Comparison of ENCODE assay signal across 8 mouse cellular contexts in genomic region chr16:49278478-49278877, GRCm38 (mm10).
DNase-seq lines count a peak whose midpoint lies in the region; ATAC-seq and TF ChIP-seq lines count a peak whose summit lies in the region.

No protein-coding gene starts in this region.

- no peaks in the 10 kb centered on the region for H3K9me3 ChIP-seq in CH12.LX (replicated peaks; ENCODE audit: low read length)
- H3K9me3 ChIP-seq in kidney, postnatal 0 days (replicated peaks; ENCODE audit: low read length), result no peaks in the 10 kb centered on the region
- no peaks in the 10 kb centered on the region for H3K9me3 ChIP-seq in liver, postnatal 0 days (ENCODE audit: low read length)

- dilution Hi-C loops in CH12.LX (cut with MboI; ENCODE audit: extremely low pct_ligation_motif_present, extremely low pct_unique_long_range_greater_than_20kb, low sequenced_read_pairs), result no loop called here

- peak; percentile 89 to 91 for TF ChIP-seq CTCF in CH12.LX (conservative IDR thresholded peaks at IDR 0.05 in 1 of 2, IDR thresholded peaks at IDR 0.05 in 1 of 2; ENCODE audit: low read depth in 2 of 2, low read length in 2 of 2)
- peak; percentile 93 for TF ChIP-seq CTCF in kidney, postnatal 0 days (IDR thresholded peaks at IDR 0.05; ENCODE audit: low read depth)
- TF ChIP-seq CTCF in liver, postnatal 0 days (IDR thresholded peaks at IDR 0.05; ENCODE audit: low read depth), result peak; percentile 81

- no peaks in the 10 kb centered on the region for H3K27me3 ChIP-seq in CH12.LX (replicated peaks)
- H3K27me3 ChIP-seq in kidney, postnatal 0 days (ENCODE audit: insufficient read depth, low read length), result no peaks in the 10 kb centered on the region
- H3K27me3 ChIP-seq in liver, postnatal 0 days (ENCODE audit: insufficient read depth, low read length), result no peaks in the 10 kb centered on the region

- ATAC-seq in kidney, postnatal 0 days (replicated peaks; ENCODE audit: low FRiP score, low read depth), result peak; percentile 74; the same call in 1 of the 2 replicates
- no peak for ATAC-seq in liver, postnatal 0 days
- ATAC-seq in neutrophil, adult 5-6 weeks (ENCODE audit: extremely low read depth, insufficient number of reproducible peaks, low FRiP score, poor library complexity, severe bottlenecking), result peak; percentile 51; the same call in 1 of the 2 replicates

- H3K4me2 ChIP-seq in CH12.LX (ENCODE audit: insufficient read depth, low read depth, poor library complexity, severe bottlenecking), result peak overlapping the region; percentile 82; the same call in 1 of the 2 replicates
- H3K4me2 ChIP-seq in kidney, postnatal 0 days (ENCODE audit: low read length), result no peak overlapping the region
- no peak overlapping the region for H3K4me2 ChIP-seq in liver, postnatal 0 days (ENCODE audit: low read depth, low read length)

- in situ Hi-C loops in CH12.LX (cut with MboI; ENCODE audit: low pct_ligation_motif_present, low pct_unique_long_range_greater_than_20kb, low sequenced_read_pairs), result no loop called here

- no peaks in the 10 kb centered on the region for H3K79me2 ChIP-seq in CH12.LX (replicated peaks; ENCODE audit: control insufficient read depth, extremely low read depth, insufficient read depth, poor library complexity, severe bottlenecking)

- no peak for TF ChIP-seq EP300 in CH12.LX (IDR thresholded peaks at IDR 0.05; ENCODE audit: low read length)
- no peak for TF ChIP-seq EP300 in liver, postnatal 0 days (IDR thresholded peaks at IDR 0.05; ENCODE audit: low read depth)

- peak; percentile 68 for TF ChIP-seq RAD21 in CH12.LX (IDR thresholded peaks at IDR 0.05; ENCODE audit: low read depth, low read length)

- peaks cover 0 to 17% of the 10 kb centered on the region in 2 experiments; a peak in 2 of 4 replicates for H3K4me1 ChIP-seq in CH12.LX (ENCODE audit: control insufficient read depth in 1 of 2, insufficient read depth in 2 of 2)
- H3K4me1 ChIP-seq in kidney, postnatal 0 days (replicated peaks; ENCODE audit: insufficient read depth, low read length), result no peaks in the 10 kb centered on the region
- H3K4me1 ChIP-seq in liver, postnatal 0 days (ENCODE audit: insufficient read depth), result no peaks in the 10 kb centered on the region

- no peak overlapping the region for H3K27ac ChIP-seq in CH12.LX (ENCODE audit: insufficient read depth, low read depth)
- H3K27ac ChIP-seq in kidney, postnatal 0 days, result no peak overlapping the region
- no peak overlapping the region for H3K27ac ChIP-seq in liver, postnatal 0 days (ENCODE audit: low read depth)

- 8% methylated on average over 2 of the region's 2 CpGs for WGBS in kidney, postnatal 0 days
- WGBS in liver, postnatal 0 days (ENCODE audit: insufficient replicate concordance), result 7% methylated on average over 2 of the region's 2 CpGs

- peak; percentile 92 for DNase-seq in CH12.LX (ENCODE audit: extremely low read depth)
- DNase-seq in adrenal gland, adult 8-10 months, result peak; percentile 27
- peak; percentile 91 for DNase-seq in embryo, embryonic 10.5 days (ENCODE audit: low spot score)
- DNase-seq in heart, adult 8-10 months (ENCODE audit: low spot score), result peak; percentile 61
- DNase-seq in kidney, postnatal 0 days (ENCODE audit: low spot score), result peak; percentile 90
- peak; percentile 71 for DNase-seq in liver, postnatal 0 days
- peak; percentile 4 to 38 for DNase-seq in thymus, postnatal 36 days

- no peak overlapping the region for H3K4me3 ChIP-seq in CH12.LX (replicated peaks in 1 of 3; ENCODE audit: low read depth in 2 of 3, low read length in 2 of 3, poor library complexity in 1 of 3)
- no peak overlapping the region for H3K4me3 ChIP-seq in kidney, postnatal 0 days (replicated peaks; ENCODE audit: low read depth, low read length)
- H3K4me3 ChIP-seq in liver, postnatal 0 days (ENCODE audit: low read depth, low read length), result no peak overlapping the region

- no peak overlapping the region for H3K9ac ChIP-seq in CH12.LX (ENCODE audit: insufficient read depth, low read depth)
- H3K9ac ChIP-seq in kidney, postnatal 0 days (ENCODE audit: low read depth, low read length), result no peak overlapping the region
- H3K9ac ChIP-seq in liver, postnatal 0 days (replicated peaks), result no peak overlapping the region

- no peak for TF ChIP-seq POLR2A in CH12.LX (IDR thresholded peaks at IDR 0.05; ENCODE audit: low read depth, low read length)

- no peaks in the 10 kb centered on the region for H3K36me3 ChIP-seq in CH12.LX (replicated peaks in 1 of 2; ENCODE audit: control insufficient read depth in 1 of 2, insufficient read depth in 1 of 2, low read length in 1 of 2)
- no peaks in the 10 kb centered on the region for H3K36me3 ChIP-seq in kidney, postnatal 0 days (ENCODE audit: insufficient read depth, low read length)
- H3K36me3 ChIP-seq in liver, postnatal 0 days (replicated peaks; ENCODE audit: insufficient read depth, low read length), result no peaks in the 10 kb centered on the region

TF ChIP-seq in CH12.LX, 34 proteins besides CTCF, POLR2A, EP300 and RAD21:
- TF ChIP-seq JUND (conservative IDR thresholded peaks at IDR 0.05; ENCODE audit: low read depth, low read length) (0 out of 2 replicates have a peak, but pooled peaks have one; percentile 48), CHD2 (IDR thresholded peaks at IDR 0.05; ENCODE audit: low read length) (no peak), NELFE (IDR thresholded peaks at IDR 0.05; ENCODE audit: low read depth, low read length) (peak; percentile 23; the same call in 1 of the 2 replicates), MYC (IDR thresholded peaks at IDR 0.05; ENCODE audit: low read depth, low read length) (peak; percentile 57; the same call in 1 of the 2 replicates), SMC3 (IDR thresholded peaks at IDR 0.05; ENCODE audit: low read depth, low read length) (peak; percentile 85), JUN (IDR thresholded peaks at IDR 0.05; ENCODE audit: insufficient read depth, low read depth, low read length) (no peak), MAX (IDR thresholded peaks at IDR 0.05; ENCODE audit: low read length) (0 out of 2 replicates have a peak, but pooled peaks have one; percentile 16), ZC3H11A (IDR thresholded peaks at IDR 0.05; ENCODE audit: low read depth, low read length) (0 out of 2 replicates have a peak, but pooled peaks have one; percentile 10), HCFC1 (IDR thresholded peaks at IDR 0.05; ENCODE audit: low read depth, low read length) (no peak)
TF ChIP-seq in CH12.LX: peak in this region for 6.

Comparison
In these comparisons a context has a peak if more than half of its experiments do, and no peak if none do; other contexts are left out.
1. DNase-seq: peak in every context shown above with its lines; median percentile 92 in CH12.LX; 91 in embryo, embryonic 10.5 days; 90 in kidney, postnatal 0 days; 71 in liver, postnatal 0 days; 61 in heart, adult 8-10 months; 27 in adrenal gland, adult 8-10 months; 21 in thymus, postnatal 36 days.